Mouse (Mus musculus): ENCODE measurements around the gene Bcas3.

Gene Bcas3

DNA sequence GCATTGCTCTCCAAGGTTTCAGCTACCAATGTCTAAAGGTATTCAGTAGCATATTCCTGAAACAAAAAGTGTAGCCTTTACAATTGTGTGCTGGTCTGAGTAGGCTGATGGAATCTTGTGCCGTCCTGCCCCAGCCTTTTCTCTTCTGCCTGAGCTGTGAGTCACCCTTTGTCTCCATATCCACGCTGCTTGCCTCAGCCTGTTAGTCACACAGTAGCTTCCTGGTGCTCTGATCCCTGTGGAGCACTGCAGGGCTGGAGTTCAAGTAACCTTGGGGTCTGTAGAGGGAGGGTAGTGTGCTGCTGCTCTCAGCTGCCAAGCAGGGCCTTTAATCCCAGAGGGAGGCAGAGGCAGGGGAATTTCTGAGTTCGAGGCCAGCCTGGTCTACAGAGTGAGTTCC lies 14.9 kb downstream of the Bcas3 start:
- ATAC-seq (ENCODE audit: insufficient number of reproducible peaks, low FRiP score, low TSS enrichment): no peak

DNA sequence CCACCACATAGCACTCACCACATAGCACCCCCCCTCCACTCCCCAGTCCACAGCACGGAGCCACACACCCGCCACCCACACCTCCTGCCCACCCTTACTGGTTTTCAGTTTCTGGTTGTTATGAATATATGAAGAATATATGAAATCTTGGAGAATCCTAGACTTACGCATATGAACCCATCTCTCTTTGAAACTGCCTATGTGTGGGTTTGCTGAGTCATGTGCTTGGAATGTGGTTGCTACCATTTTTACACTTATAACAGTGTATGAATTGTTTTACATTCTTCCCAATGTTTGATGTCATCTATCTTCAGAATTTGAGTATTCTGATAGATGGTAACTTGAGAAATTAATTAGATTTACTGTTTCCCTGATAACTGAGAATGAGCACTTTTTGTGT lies 26.1 kb downstream of the Bcas3 start:
- no peak for ATAC-seq (ENCODE audit: insufficient number of reproducible peaks, low FRiP score, low TSS enrichment)

DNA sequence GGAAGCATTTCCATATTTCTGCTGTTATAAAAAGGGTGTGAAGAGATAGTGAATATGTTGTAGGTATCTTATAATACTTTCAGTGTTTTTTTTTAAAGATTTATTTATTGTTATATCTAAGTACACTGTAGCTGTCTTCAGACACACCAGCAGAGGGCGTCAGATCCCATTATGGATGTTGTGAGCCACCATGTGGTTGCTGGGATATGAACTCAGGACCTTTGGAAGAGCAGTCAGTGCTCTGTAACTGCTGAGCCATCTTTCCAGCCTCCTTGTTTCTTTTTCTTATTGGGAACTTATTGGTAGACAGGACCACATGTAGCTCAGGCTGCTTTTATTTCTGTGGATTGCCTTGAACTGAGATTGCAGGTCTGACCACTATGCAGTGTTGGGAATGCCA lies 27.1 kb downstream of the Bcas3 start:
- ATAC-seq (ENCODE audit: insufficient number of reproducible peaks, low FRiP score, low TSS enrichment): no peak

DNA sequence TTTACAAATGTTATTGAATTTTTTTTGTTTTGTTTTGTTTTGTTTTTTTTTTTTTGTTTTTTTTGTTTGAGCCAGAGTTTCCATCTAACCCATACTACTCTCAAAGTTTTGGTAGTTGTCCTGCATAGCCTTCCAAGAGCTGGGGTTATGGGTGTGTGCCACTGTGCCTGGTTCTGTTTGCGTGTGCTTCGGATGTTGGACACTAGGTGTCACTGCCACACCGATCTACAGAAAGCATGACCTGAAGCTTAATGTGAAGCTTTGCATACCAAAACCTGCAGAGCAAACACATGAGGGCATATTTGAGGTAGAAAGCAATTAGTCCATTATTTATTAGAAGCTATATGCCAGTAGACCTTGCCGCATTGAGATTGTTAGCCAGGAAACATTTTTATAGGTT lies 29.1 kb downstream of the Bcas3 start:
- ATAC-seq (ENCODE audit: insufficient number of reproducible peaks, low FRiP score, low TSS enrichment): peak; percentile 58; the same call in 1 of the 2 replicates

DNA sequence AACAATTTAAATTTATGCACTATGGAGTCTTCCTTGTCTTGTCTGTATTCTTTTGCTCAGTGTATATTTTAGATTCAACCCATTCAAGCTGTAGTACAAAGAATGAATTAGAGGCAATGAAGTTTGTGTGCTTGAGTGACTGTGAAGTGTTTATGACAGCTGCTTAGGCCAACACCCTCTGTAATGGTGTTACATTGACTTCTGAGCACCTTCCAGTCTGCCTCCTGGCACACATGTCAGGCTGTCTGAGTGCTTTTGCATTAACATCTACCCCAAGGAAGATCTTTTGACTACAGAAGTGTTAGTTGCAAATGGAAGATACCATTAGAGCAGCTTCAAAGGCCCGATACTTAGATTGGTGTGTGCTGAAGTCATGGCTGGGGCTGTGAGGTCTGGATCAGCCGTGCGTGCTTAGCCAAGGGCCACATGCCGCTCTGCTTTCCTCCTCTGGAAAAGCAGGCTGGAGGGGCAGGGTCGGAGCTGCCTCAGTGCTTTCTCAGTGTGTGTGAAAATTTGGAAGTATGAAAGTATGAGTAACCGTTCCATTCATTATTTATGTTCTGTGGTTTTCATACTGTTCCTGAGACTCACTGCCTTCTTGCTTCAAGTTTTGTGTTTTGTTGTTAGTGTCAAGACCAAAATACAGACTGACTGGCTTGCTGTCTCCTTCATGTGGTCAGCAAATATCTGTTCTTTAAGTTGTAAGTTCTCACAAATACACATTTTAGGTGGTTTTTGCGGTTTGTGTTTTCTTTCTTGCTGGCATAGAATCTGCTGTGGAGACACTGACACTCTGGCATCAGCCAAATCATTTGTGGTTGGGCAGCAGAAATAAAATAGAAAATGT lies 31.2 kb downstream of the Bcas3 start:
- ATAC-seq (ENCODE audit: insufficient number of reproducible peaks, low FRiP score, low TSS enrichment): no peak

DNA sequence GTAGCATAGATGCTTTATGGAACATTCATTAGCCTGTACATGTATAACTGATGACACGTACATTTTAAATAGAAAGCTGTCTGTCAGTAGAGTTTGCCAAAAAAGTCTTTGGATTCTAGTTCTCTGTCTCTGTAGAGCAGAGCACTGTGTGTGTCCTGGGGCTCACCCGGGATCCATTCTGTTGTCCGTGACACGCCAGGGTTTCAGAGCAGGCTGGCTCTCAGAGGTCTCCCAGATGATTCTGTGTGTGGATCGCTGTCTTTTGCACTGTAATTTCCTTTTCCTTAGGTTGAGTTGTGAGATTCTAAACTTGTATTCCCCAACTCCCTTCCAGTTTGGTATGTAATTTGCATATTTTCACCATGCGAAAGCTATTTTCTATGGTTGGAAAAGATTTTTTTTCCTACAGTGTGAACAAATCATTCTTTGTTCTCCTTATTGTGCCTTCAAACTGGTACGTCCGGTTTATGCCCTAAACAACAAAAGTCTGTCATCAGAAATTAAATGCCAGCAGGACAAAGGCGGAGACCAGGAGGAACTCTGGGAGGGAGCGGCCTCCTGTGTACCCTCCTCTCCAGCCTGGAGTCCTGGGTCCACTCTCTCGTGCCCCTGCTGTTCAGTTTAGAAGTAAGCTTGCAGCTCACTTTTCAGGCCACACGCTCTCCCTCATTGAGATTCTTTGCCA lies 39.4 kb downstream of the Bcas3 start:
- no peak for ATAC-seq (ENCODE audit: insufficient number of reproducible peaks, low FRiP score, low TSS enrichment)

DNA sequence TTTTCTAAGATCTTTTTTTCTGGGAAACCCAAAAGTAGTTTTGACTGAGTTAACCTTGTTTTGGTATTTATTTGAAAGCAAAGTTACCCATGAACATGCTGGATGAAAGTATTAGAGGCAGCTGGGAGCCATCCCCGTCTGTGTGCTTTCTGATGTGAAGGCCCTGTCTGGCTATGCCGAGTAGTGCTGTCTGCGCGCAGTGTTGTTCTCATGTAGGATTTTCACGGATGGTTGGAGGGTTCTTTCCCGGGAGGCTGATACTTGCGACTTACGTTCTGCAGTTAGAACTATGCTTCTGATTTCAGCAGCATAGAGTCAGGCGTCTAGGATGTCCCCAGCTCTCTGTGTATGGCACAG lies 39.9 kb downstream of the Bcas3 start:
- ATAC-seq (ENCODE audit: insufficient number of reproducible peaks, low FRiP score, low TSS enrichment): no peak

DNA sequence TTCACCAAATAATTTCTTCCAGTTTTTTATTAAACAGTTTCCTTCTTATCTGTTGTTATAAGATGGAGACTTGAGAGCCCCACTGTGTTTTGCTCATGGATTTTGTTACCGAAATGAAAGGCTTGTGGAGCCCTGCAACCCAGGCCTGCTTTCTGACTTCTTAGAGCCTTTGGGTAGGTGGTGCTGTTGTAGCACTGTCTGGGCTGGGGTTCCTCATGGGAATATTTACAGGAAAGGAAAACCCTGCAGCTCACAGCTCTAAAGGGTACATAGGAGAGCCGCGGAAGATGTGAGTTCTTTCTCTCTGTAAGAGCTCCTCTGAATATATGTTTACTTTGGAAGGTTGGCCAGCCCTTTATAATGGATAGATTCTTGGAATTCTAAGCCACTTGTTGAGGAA lies 41.0 kb downstream of the Bcas3 start:
- no peak for ATAC-seq (ENCODE audit: insufficient number of reproducible peaks, low FRiP score, low TSS enrichment)

DNA sequence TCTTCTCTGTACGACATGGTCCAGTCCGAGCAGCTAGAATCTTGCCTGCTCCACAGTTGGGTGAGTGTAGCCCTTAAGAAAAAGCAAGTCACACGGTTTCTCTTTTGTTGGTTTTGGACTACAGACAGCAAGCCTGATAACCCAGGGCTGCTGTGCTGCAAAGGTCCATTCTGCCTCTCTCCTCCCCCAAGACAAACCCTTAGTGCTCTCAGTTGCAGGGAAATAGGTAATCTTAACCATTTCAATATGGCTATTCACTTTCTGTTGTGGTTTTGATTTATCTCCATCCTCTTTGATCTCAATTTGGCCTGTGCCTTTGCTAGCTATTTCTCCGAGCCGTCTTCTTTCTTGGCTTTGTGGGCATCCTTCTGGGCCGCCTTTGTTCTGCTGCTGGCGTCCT lies 42.4 kb downstream of the Bcas3 start:
- ATAC-seq (ENCODE audit: insufficient number of reproducible peaks, low FRiP score, low TSS enrichment): no peak

DNA sequence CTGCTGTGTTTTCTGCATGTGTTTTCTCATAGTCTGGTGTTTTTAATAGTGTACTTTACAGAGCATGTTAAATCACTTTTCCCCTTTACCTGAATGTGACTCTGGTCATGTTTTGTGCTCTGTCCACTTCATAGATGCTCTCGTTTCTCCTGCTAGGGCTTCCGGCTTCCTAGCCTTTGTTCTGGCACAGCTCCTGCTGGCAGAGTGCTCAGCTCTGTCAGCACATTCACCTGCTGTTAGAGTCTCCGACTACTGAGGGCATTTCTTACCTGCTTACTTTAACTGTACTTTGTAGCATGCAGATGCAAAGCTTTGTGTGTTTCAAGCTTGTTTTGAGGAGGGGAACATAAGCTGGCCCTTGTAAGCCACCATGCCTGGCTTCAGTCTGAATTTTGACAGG lies 53.6 kb downstream of the Bcas3 start:
- no peak; the same call in 1 of the 2 replicates for ATAC-seq (ENCODE audit: insufficient number of reproducible peaks, low FRiP score, low TSS enrichment)

DNA sequence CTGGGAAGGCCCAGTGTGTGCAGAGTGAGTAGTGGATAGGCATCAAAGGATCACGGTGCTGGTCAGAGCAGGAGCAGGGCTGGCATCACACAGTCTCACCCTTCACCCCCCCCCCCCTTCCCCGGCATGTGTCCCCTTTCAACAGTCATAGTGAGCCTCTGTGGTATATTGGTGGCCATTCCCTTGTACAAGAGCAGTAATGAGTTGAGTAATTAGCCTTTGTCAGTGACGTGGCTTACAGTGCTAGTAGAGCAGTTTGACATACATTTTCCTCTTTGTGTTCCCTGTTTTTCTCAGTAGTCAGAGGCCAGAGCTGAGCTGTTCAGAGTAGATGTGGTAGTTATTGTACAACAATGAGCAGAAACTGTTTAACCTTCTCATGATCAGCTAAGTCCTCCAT lies 54.7 kb downstream of the Bcas3 start:
- ATAC-seq (ENCODE audit: insufficient number of reproducible peaks, low FRiP score, low TSS enrichment): no peak

DNA sequence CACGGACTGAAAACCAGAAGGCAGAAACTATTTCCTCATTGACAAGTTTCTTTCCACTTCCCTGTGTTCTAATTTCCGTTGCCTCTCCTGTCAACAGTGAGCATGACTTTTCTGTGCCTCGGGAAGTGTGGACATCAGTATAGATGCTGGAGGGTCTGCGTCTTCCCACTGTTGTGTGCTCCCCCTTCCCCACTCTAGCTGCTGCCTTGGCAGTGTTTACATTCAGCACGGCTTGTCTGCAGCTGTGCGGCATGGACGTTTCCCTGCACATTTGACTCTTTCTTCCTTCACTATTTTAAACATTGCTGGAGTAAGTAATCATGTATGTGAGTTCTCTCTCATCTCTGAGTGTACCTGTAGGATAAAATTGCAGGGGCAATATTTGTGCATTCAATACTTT lies 59.4 kb downstream of the Bcas3 start:
- no peak for ATAC-seq (ENCODE audit: insufficient number of reproducible peaks, low FRiP score, low TSS enrichment)

DNA sequence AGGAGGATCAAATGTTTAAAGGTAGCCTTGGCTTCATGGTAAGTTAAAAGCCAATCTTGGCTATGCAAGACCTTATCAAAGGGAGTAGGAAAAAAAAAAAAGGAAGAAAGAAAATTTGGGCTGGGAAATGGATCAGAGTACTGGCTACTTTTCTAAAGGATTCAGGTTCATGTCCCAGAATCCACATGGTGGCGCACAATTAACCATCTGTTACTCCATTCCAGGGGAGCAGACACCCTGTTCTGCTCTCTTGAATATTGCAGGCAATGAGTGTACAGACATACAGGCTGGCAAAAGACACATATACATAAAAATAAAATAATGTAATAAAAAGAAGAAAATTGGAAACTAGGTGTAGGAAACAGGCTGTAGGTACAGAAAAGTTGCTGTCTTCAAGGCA lies 61.5 kb downstream of the Bcas3 start:
- no peak for ATAC-seq (ENCODE audit: insufficient number of reproducible peaks, low FRiP score, low TSS enrichment)

DNA sequence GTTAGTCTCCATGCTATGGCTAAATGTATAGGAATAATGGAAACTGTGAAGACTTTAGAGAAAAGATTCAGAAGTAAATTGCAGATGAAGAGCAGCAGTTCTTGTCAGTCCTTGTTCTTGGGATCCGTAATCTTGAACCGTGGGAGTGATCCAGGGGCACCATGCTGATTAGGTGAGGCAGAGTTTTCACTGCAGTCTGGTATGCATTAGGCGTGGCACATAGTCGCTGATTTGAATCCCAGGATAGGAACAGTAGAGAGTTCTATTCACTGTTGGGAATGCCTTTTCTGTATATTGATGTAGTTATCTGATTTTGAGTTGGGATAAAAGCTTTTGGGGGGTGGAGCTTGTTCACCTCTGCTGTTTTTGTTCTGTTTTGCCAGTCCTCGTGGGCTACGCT lies 74.4 kb downstream of the Bcas3 start:
- no peak for ATAC-seq (ENCODE audit: insufficient number of reproducible peaks, low FRiP score, low TSS enrichment)

DNA sequence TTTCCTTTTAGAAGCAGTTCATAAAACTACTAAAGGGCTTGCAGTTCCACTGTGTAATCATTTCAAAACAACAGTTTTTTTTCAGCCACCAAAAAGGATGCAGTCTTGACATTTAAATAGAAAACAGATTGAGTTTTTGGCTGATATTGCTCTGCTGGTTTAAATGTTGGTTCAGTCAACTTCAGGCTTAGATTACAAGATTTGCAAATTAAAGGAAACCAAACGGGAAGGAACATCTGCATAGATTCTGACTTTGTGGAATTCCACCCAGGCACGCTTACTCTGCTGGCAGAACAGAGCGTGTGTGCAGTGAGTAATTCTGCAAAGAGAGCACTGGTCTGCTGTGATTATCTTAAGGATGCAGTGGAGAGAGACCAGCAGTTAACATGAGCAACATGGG lies 75.3 kb downstream of the Bcas3 start:
- ATAC-seq (ENCODE audit: insufficient number of reproducible peaks, low FRiP score, low TSS enrichment): no peak

DNA sequence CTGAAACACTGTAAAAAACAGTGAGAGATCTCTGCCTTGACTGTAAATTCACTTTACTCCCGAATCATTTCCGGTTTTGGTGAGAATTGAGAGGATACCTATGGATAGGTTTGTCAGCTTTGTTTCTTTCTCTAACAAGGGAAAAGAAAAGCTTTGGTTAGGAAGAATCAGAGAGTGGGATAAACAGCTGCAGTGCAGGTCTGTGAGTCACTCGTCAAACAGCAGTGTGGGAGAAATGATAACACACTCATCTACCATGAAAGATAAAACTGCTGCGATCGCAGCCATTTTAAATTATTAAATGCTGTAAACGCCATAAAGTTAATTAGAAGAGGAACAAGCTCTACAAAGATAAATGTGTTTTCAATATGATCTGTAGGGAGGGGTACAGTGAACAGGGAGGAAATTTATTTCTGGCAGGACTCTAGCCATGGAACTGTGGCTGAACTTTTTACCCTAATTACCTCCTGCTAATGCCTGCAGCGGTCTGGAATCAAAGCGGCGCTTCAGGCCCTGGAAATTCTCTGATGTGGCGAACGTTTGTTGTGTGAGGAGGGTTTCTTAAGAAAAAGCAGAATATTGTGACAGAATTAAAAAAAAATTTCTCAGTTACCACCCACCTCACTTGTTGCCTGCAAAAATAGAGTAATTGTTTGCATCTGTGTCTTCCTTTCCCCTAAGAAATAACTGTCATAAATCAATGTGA lies 77.9 kb downstream of the Bcas3 start:
- ATAC-seq (ENCODE audit: insufficient number of reproducible peaks, low FRiP score, low TSS enrichment): no peak

DNA sequence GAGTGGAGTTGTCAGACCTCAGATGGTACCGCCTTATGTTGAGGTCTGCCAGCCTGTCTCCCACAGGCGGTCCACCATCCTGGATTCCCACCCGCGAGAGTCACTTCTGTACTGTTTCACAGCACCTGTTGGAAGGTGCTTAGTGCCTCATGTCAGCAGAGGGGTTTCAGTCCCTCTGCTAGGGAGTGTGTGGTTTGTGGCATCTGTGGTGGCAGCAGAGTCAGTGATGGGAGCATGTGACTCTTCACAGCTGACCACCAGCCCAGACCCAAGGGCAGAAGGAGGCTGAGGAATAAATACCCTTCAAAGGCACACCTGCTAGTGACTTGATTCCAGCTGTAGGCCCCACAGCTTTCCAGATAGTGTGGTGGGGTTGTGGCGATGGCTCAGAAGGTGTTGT lies 94.4 kb downstream of the Bcas3 start:
- no peak for ATAC-seq (ENCODE audit: insufficient number of reproducible peaks, low FRiP score, low TSS enrichment)

DNA sequence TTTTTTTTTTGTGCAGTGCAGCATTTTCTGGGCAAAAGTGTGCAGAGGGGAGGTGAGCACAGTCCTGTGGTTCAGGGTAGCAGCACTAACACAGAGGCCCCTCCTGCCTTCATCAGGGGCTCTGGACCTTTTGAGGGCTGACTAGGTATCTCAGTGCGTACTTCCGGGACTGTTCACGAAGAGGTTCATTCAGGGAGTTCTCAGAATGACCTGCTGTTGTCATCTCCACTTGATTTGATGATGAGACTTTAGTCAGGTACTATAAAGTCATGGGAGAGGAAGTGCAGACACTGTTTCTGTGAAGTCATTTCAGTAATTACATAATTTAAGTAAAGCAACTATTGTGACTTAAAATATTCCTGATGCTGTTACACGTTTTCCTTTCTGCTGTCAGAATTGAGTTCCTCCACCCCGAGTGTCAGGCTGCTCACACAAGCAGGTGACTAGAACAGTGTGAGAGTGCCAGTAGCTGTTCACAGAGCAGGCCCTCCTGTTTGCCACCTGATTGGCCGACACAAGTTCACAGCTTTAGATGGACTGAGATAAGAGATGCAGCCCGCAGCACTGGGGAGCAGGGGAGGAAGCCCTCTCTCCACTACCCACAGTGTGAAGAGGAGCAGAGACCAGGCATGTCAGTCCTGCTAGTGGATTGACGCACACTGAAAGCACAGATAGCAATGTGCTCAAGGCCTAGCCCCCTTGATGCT lies 100.8 kb downstream of the Bcas3 start:
- no peak for ATAC-seq (ENCODE audit: insufficient number of reproducible peaks, low FRiP score, low TSS enrichment)

DNA sequence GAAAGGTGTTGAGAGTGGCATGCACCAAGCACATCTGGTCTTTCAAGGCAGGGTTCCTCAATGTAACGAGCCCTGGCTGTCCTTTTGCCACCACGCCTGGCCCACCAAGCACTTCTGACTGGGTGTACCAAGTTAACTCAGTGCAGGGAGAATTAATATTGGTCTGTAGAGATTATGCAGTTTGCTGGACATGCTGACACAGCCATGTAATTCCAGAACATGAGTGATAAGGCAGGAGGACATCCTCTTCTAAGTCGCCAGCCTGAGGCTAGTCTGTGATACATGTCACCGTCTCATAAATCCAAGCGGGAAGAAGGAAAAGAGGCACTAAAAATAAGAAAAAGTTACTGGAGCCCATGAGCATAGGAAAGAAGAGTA lies 101.3 kb downstream of the Bcas3 start:
- no peak for ATAC-seq (ENCODE audit: insufficient number of reproducible peaks, low FRiP score, low TSS enrichment)

DNA sequence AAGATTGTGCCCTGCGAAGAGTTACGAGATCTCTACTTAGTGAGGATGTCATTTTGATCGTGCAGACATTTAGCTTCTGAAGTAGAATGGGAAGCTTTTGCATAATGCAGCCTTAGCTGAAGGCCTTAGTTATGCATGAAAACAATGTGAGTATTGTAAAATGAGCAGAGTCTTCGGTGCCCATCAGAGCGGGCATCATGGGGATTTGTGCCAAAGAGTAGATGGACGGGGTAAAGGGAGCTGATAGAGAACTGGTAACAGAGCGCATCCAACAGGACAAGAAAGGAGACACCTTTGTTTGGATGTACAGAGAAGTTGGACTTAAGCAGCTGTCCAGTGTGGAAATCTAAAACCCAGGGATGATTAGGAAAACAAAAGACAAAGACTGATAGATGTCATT lies 108.6 kb downstream of the Bcas3 start:
- ATAC-seq (ENCODE audit: insufficient number of reproducible peaks, low FRiP score, low TSS enrichment): no peak

DNA sequence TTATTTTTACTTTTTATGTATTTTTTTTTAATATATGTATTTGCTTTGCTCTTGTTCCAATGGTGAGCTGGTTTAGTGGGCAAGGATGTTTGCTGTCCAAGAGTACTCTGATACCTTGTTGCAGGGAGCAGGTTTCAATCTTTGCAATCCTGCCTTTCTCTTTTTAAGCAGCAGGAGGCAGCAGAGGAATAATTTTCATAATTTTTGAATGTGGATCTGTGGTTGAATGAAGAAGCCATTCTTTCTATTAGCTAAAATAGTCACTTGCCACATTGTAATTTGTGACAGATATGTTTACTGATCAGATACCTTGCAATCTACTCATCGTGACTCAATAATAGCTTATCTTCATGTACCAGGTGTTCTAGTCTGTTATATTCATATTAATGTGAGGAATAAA lies 116.6 kb downstream of the Bcas3 start:
- no peak for ATAC-seq (ENCODE audit: insufficient number of reproducible peaks, low FRiP score, low TSS enrichment)

Measured in cerebellum, adult (tissue).